Mouse (Mus musculus): ENCODE measurements around the gene Zfp12.

Zfp12 gene

DNA sequence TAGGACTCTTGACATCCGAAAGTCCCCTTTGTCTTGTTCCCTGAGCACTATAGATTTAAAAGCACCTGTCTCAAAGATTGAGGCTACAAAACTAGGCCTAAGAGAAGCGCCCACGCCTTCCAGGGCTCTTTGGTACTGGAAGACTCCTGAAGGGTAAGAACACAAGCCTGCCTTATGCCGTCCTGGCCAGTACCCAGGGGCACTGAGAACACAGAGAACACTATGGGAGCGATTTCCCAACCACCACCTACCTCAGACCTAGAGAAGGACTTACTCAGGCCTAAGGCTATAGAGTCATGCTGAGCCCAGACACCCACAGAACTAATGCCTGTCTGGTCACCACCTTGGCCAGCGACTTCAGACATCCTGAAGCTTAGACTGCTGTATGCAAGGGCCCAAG lies 31.8 kb downstream of the Zfp12 start:
- in situ Hi-C loops (cut with MboI, MseI) = no loop called here

DNA sequence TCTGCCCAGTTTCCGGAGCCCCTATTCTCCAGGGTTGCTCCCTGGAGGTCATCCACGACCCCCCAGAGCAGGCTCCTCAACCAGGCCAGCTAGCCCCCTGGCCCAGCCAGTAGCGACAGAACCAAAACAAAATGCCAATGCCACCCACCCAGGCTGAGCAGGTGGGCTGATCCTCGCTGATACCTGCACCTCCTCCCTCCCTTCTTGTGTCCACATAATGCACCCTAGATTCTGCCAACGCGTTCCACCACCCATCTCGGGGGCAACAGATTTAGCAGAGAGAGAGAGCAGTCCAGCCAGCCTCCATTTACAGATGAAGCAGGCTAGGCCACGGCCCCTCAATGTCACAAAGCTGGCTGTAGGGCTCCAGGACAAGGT lies 34.0 kb downstream of the Zfp12 start:
- in situ Hi-C loops (cut with MboI, MseI) = no loop called here

DNA sequence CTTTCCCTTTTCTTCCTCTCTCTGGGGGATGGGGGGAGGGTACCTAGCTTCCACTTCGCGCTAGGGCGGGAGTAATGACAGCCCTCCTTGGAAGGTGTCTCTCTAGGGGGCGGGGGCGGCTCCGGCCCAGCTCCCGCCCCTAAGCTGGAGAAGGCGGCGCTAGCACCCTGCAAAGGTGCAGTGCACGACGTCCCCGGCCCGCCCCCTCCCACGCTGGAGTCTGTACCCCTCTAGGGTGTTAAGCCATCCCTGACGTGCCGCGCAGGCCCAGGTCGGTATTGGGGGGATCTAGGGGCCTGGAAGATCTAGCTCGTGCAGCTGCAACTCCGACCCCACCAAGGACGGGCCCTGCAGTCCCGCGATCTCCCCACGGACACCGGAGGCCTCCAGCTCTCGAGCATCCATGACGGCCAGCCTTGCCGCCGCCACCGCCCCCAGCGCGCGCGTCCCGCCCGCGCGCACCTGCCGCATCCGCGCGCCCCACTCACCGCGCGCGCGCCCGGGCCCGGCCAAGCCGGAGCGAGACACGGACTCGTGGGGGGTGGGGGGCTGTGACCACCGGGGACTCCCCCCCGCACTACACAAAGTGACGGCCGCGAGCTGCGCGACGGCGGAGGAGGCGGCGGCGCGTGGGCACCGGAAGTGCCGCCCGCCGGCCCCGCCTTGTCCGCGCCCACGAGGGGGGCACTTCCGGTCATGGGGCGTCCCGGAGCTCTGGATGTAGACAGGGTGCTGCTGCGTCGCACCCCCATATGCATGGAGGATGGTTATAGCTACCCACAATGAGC lies 34.6 kb downstream of the Zfp12 start, which contains the start of gene Zfp316:
Zfp316 (minus strand) TSS at position 660 of the 788 bp plus-strand sequence.
- in situ Hi-C loops (cut with MboI, MseI) = loop anchor here (5.0 kb wide), 1 partner anchor 32 kb away; the partner anchor contains the start of gene Zfp12

DNA sequence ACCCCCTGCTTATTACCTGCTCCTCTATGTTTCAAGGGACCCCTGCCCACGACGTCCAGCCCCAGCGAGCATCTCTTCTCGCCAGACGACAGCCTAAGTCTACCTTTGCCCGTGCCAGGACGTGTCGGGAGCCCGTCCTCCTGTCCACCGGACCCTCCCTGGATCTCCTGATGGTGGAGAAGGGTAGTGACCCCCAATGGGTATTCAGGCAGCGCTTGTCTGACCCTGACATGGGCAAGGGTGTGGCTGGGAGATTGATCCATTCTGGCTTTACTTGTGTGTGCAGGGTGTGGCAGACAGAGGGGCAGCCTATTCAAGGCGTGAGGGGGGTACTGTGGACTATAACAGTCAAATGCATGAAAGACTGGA lies 35.2 kb downstream of the Zfp12 start:
- in situ Hi-C loops (cut with MboI, MseI) = loop anchor here (5.0 kb wide), 1 partner anchor 33 kb away; the partner anchor contains the start of gene Zfp12

DNA sequence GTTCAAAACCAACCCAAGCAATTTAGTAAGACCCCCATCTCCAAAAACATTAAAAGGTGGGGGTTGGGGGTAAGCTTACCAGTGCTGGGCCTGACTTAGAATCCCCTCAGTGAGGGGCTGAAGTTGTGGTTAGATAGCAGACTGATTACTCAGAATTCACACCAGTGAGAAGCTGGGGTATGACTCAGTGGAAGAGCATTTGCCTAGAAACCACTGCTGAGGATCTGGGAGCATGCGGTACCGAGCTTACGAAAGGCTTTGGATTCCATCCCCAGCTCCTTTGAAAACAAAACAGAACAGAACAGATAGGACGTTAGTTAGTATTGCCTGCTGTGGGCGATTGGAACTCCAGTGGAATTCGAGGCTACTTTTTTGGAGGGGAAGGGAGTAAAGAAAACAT lies 36.7 kb downstream of the Zfp12 start:
- in situ Hi-C loops (cut with MboI, MseI) = loop anchor here (5.0 kb wide), 1 partner anchor 34 kb away; the partner anchor contains the start of gene Zfp12

DNA sequence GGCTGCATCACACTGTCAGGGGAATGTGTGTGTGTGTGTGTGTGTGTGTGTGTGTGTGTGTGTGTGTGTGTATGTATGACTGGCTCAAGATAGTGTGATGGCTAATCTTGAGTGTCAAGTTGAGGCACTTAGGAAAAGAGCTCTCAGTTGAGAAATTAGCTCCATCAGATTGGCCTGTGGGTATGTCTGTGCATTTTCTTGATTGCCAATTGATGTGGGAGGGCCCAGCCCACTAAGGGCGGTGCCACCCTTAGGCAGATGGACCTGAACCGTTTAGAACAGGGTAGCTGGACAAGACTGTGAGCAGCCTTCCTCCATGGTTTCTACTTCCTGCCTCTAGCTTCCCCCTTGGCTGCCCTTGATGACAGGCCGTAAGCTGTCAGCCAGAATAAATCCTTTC lies 37.1 kb downstream of the Zfp12 start:
- in situ Hi-C loops (cut with MboI, MseI) = loop anchor here (5.0 kb wide), 1 partner anchor 35 kb away; the partner anchor contains the start of gene Zfp12

DNA sequence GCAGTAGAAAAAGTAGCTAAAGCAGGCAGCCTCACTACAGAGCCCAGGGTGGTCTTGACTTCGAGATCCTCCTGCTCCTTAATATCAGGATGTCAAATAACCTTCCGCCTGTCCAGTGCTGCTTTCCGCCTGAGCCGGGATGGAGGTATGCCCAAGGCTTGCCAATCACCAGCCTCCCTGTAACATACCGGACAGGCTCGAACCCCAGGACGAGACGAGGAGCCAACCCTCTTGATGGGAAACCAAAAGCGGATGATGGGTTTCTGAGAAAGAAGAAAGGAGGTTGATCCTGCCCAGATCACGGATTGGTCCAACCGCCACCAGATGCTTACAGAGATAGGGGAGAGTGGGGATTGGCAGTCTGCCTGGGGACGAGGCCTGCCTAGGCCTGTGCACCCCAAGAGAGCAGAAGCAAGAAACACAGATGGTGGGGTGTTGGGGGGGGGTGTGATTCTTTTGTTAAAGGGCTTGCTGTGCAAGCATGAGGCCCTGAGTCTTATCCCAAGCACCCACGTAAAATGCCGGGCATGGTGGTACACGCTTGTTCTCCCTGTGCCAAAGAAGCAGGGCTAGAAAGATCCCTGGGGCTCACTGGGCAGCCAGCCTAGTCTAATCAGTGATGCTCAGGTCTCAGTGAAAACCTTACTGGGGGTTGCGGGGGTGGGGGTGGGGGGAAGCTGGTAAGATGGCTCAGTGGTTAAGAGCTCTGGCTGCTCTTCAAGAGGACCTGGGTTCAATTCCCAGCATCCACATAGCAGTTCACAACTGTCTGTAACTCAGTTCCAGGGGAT lies 37.8 kb downstream of the Zfp12 start:
- in situ Hi-C loops (cut with MboI, MseI) = loop anchor here (5.0 kb wide), 1 partner anchor 35 kb away; the partner anchor contains the start of gene Zfp12

DNA sequence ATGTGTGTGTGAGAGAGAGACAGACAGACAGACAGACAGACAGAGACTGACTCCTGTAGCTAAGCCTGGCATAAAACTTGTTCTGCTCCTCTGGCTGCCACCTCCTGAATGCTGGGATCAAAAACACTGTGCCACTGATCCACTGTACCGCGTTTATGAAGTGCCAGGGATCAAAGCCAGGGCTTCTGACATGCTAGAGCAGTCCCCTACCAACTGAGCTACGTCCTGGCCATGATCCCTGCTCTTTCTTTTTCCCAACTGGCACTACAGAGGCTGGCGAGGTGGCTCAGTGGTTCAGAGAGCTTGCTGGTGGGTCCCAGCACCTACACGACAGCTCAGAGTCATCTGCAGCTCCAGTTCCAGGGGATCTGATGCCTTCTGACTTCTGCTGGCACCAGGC lies 40.8 kb downstream of the Zfp12 start:
- in situ Hi-C loops (cut with MboI, MseI) = no loop called here

DNA sequence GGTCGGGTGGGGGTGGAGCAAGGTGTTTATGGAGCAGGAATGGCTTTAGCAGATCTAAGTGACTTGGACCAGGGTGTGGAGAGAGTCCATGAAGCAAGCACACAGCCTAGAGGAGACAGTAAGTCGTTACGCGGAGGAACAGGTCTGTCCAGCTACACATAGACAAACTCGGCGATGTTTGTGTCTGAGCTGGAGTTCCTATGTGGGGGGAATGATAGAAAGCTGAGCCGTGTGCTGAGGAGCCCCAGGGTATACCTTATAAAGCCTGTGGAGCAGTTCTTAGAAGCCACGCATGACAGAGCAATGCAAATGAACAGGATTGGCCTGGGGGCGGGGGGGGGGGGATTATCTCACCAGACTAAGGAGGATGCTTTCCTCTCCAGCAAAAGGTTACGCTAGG lies 44.3 kb downstream of the Zfp12 start:
- in situ Hi-C loops (cut with MboI, MseI) = no loop called here

DNA sequence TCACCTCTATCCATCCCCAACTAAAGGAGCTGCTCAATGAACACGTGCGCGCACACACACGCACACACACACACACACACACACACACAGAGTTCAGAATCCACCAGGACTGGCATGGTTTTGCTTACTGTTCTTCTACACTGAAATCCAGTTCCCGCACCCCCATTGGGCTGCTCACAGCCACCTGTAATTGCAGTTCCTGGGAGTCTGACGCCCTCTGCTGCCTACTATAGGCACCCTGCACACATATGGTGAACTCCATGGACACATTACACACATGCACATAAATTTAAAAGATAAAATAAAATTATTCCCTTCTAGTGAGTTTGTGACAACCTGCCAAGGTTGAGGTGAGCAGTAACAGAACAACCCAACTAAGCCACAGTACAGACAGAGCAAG lies 49.8 kb downstream of the Zfp12 start:
- in situ Hi-C loops (cut with MboI, MseI) = no loop called here

DNA sequence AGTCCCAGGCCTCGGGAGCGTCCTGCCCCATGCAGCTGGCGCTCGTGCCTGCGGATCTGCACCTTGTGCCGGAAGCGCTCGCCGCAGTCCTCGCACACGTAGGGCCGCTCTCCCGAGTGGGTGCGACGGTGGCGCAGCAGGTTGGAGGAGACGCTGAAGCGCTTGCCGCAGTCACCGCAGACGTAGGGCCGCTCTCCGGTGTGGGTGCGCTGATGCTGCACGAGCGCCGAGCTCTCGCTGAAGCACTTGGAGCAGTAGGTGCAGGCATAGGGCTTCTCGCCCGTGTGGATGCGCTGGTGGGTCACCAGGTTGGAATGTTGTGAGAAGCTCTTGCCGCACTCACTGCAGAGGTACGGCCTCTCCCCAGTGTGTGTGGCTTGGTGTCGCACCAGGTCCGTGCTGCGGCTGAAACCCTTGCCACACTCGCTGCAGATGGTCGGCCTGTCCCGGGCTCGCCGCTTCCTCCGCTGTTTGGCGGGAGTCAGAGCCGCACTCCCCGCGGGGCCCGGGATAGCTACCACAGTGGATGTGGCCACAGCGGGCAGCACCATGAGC lies 52.9 kb downstream of the Zfp12 start:
- in situ Hi-C loops (cut with MboI, MseI) = no loop called here

DNA sequence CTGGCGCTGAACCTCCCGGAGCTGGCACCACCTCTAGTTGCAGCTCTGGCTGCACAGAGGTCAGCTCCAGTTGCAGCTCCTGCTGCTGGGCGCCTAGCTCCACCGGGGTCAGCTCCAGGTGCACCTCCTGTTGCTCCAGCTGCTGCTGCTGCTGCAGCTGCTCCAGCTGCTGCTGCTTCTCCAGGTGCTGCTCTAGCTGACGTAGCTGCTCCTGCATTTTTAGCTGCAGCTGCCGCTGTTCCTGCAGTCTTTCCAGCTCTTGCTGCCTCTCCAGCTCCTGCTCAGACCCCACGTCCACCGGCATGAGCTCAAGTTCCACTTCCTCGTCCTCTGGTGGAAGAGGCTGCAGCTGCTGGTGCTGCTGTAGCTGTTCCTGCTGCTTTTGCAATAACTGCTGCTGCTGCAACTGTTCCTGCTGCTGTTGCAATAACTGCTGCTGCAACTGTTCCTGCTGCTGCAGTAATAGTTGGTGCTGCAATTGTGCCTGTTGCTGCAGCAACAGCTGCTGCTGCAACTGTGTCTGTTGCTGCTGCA lies 53.5 kb downstream of the Zfp12 start:
- in situ Hi-C loops (cut with MboI, MseI) = no loop called here

DNA sequence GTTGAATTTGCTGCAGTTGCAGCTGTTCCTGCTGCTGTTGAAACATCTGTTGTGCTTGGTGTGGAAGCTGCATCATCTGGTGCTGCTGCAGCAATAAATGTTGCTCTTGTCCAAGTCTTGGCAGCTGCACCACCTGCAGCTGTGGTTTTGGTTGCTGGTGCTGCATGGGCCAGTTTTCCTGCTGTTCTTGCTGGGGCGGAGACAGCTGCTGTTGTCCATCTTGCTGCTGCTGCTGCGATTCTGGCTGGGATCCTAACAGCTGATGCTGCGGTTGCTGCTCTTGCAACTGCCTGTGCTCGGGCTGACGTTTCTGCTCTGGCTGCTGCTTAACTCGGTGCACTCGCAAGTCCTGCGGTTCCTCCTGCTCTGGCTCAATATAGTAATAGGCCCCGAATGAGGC lies 54.3 kb downstream of the Zfp12 start:
- in situ Hi-C loops (cut with MboI, MseI) = no loop called here

DNA sequence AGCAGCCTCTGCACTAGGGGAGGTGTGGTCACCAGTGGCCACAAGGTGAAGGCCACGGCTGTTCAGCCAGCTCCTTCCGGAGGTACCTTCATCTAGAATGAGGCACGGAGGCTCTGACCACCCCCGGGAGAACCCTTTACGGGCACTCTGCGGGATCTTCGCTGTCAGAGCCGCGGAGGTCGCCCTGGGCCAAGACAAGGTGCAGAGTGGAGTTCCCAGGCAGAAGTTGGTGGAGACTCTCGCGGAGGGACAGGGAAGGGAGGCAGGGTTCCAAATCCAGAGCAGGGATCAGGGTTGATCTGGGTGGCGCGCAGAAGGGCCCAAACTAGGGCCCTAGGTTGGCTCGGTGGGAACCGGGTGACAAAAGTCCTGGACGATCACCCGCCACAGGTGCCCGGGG lies 57.9 kb downstream of the Zfp12 start:
- in situ Hi-C loops (cut with MboI, MseI) = no loop called here

DNA sequence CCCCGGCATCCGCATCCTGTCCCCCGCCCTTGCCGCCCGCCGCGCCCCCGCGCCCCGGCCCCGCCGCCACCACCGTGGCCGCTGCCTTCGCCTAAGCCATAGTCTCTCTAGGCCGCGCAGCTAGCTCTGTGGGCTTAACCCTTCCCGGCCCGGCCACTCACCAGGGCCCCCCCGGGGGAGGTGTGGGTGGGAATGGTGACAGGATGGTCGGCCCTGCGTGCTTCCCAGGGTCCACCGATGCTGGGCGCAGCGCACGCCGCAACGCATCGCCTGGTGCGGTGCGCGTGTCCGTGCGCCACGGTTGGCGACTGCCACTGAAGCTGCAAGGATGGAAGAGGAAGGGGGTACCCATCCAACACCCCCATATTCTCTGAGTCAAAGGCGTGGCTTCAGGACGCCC lies 58.4 kb downstream of the Zfp12 start, which contains the start of gene Zfp853:
Zfp853 (minus strand) TSS at position 220 of the 400 bp plus-strand sequence.
- in situ Hi-C loops (cut with MboI, MseI) = no loop called here

DNA sequence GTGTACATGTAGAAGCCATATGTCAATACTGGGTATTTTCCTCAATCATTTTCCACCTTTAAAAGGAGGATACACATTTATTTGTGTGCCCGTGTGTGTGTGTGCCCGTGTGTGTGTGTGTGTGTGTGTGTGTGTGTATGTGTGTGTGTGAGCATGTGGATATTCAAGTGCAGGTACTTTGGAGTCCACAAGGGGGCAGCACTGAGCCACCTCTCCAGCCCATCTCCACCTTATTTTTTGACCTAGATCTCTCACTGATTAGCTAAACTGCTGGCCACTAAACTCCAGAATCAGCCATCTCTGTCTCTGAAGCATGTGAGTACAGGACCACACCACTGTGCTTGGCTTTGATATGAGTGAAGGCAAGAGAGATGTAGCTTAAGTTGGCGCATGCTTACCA lies 59.9 kb downstream of the Zfp12 start:
- in situ Hi-C loops (cut with MboI, MseI) = no loop called here

DNA sequence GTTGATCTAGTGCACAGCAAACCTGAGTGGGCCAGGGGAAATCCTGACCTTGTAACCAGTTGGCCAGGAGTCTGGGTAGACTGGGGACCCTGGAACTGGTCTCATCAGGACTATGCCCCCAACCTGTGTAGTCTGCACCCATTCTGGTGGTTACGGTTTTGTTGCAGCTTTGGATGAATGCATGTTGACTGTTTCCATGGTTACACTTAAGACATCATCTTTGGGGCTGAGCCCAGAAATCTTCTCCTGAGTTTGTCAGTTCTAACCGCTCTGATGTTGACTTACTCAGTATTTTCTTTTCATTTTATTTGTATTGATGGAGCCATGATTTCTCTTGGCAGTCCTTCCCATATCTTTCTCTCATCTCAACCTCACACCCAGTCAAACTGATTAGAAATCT lies 60.4 kb downstream of the Zfp12 start:
- in situ Hi-C loops (cut with MboI, MseI) = no loop called here

DNA sequence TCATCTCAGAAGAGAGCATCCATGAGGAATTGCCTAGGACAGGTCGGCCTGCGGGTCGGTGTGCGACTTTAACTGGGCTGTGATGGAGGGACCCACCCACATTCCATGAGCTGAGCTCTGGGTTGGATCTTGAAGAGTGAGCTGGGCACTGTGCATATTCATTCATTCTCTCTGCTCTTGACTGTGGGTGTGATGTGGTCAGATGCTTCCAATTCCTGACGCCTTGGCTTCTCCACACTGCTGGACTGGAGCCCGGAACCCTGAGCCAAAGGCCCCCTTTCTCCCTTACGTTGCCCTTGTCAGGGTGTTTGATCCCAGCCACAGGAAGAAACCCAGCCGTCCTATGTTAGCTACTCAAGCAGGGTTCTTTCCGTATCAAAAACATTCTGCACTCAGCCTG lies 63.0 kb downstream of the Zfp12 start:
- in situ Hi-C loops (cut with MboI, MseI) = no loop called here

DNA sequence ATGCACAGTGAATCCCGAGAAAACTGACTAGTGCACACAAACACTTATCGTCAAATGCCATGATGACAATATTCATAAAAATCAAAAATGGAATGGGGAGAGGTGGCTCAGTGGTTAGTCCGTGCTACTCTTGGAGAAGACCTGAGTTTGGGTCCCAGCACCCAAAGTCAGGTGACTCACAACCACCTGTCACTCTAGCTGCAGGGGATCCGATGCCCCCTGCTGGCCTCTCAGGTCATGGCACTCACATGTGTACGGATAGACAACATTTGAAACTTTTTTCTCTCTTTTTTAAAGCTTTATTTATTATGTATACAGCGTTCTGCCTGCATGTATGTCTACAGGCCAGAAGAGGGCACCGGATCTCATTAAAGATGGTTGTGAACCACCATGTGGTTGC lies 63.4 kb downstream of the Zfp12 start:
- in situ Hi-C loops (cut with MboI, MseI) = no loop called here
